Comparison of ENCODE assay signal across 10 mouse cellular contexts in genomic region chr17:27587252-27587651, GRCm38 (mm10). TPM values are rescaled to one million over a fixed set of nuclear protein-coding genes. Genes with fewer than 3 reads are reported as not detected.
DNase-seq lines count a peak whose midpoint lies in the region; ATAC-seq lines count a peak whose summit lies in the region.
"Had no signal": no experiment of that assay in that cellular context is flagged by ENCODE, and none has a peak within 500 bp of the region (broad histone marks: within the 10 kb centered on the region; RNA-seq: fewer than 3 reads in every experiment).

No protein-coding gene starts in this region.

- no peak overlapping the region for H3K27ac ChIP-seq in forebrain, embryonic 11.5 days (ENCODE audit: low read depth, low read length)

- H3K9me3 ChIP-seq in forebrain, embryonic 11.5 days (ENCODE audit: control insufficient read depth, low read length), result no peaks in the 10 kb centered on the region

- DNase-seq in frontal cortex, postnatal 25 days (ENCODE audit: low spot score in 2 of 2), result no peak
- peak; percentile 68 for DNase-seq in right cerebral cortex, adult 18-20 months
- no peak for DNase-seq in right cerebral cortex, postnatal 10 days (ENCODE audit: low spot score in 2 of 2)
- DNase-seq in heart, postnatal 4 days, result peak; percentile 79
- DNase-seq in right cerebral cortex, postnatal 4 days, result peak; percentile 43
- no peak for DNase-seq in thymus, postnatal 14 days
- no peak for DNase-seq in forebrain, embryonic 11.5 days (ENCODE audit: low spot score)
- DNase-seq: cerebellum, postnatal 10 days; forebrain, postnatal 0 days had no signal

- no peak overlapping the region for H3K4me2 ChIP-seq in forebrain, embryonic 11.5 days (ENCODE audit: low read depth, low read length, severe bottlenecking)

- H3K9ac ChIP-seq in forebrain, embryonic 11.5 days (ENCODE audit: low read length), result no peak overlapping the region
- H3K9ac ChIP-seq: forebrain, postnatal 0 days had no signal

- H3K4me3 ChIP-seq in forebrain, embryonic 11.5 days (ENCODE audit: low read depth, low read length), result no peak overlapping the region

- H3K4me1 ChIP-seq in forebrain, embryonic 11.5 days (replicated peaks; ENCODE audit: control insufficient read depth, insufficient read depth, low read length), result no peaks in the 10 kb centered on the region

- peak; percentile 58 for ATAC-seq in frontal cortex, adult (ENCODE audit: low TSS enrichment)
- no peak for ATAC-seq in forebrain, embryonic 11.5 days (replicated peaks; ENCODE audit: low FRiP score)
- ATAC-seq: forebrain, postnatal 0 days had no signal

- 87% methylated on average over 12 of the region's 12 CpGs for WGBS in forebrain, embryonic 11.5 days

- H3K36me3 ChIP-seq in forebrain, embryonic 11.5 days (ENCODE audit: control insufficient read depth, insufficient read depth, low read length), result no peaks in the 10 kb centered on the region; the same call in 1 of the 2 replicates

- no peaks in the 10 kb centered on the region for H3K27me3 ChIP-seq in forebrain, embryonic 11.5 days (ENCODE audit: control insufficient read depth, insufficient read depth, low read length)

RNA-seq across cellular contexts. Expression of gene AI413582, which starts 21.7 kb away (rescaled TPM):
- total RNA-seq in heart, postnatal 4 days (2021), result 1 to 10 TPM; 8.7 to 8.8 TPM
- 14.6 and 16.7 TPM in 2 replicates for polyA plus RNA-seq in forebrain, embryonic 11.5 days (2014; fragmentation: Nextera tagmentation; extraction: Ambion mirVana)

RNA-seq across cellular contexts. Expression of gene Hmga1, which starts 31.0 kb away (rescaled TPM):
- total RNA-seq in heart, postnatal 4 days (2021), result 10 to 100 TPM; 54.8 to 59.1 TPM
- polyA plus RNA-seq in forebrain, embryonic 11.5 days (2014; fragmentation: Nextera tagmentation; extraction: Ambion mirVana), result 427 and 461 TPM in 2 replicates

RNA-seq across cellular contexts. Expression of gene Nudt3, which starts 36.0 kb away (rescaled TPM):
- 100 to 1,000 TPM; 340 to 371 TPM for total RNA-seq in heart, postnatal 4 days (2021)
- polyA plus RNA-seq in forebrain, embryonic 11.5 days (2014; fragmentation: Nextera tagmentation; extraction: Ambion mirVana), result 50.5 and 56.8 TPM in 2 replicates

RNA-seq across cellular contexts. Expression of gene RPS10-NUDT3, which starts 47.8 kb away (rescaled TPM):
- not detected for total RNA-seq in heart, postnatal 4 days (2021)
- polyA plus RNA-seq in forebrain, embryonic 11.5 days (2014; fragmentation: Nextera tagmentation; extraction: Ambion mirVana), result not detected in 2 replicates
- total RNA-seq: forebrain, postnatal 0 days had no signal
- polyA plus RNA-seq: forebrain, postnatal 0 days had no signal

RNA-seq across cellular contexts. Expression of gene Rps10, which starts 49.2 kb away (rescaled TPM):
- total RNA-seq in heart, postnatal 4 days (2021), result 100 to 1,000 TPM; 857 to 917 TPM
- polyA plus RNA-seq in forebrain, embryonic 11.5 days (2014; fragmentation: Nextera tagmentation; extraction: Ambion mirVana), result 803 and 835 TPM in 2 replicates

Comparison
In these comparisons a context has a peak if more than half of its experiments do, and no peak if none do; other contexts are left out.
1. DNase-seq: peak in right cerebral cortex, adult 18-20 months (single experiment), heart, postnatal 4 days (single experiment) and right cerebral cortex, postnatal 4 days (single experiment); none in frontal cortex, postnatal 25 days (0 of 2), right cerebral cortex, postnatal 10 days (0 of 2), thymus, postnatal 14 days (single experiment) and forebrain, embryonic 11.5 days (single experiment).